Mouse (Mus musculus) heart, embryonic 16.5 days (tissue): ENCODE data around the gene Mei1. TPM values are rescaled to one million over a fixed set of nuclear protein-coding genes. Genes with fewer than 3 reads are reported as not detected.

Experiments used
- ATAC-seq: fragments of 200-750 bp; cut with Nextera tagmentation; replicated peaks from 2 replicates; pipeline ENCODE4 v1.8.0; 2017; ENCODE audit warnings: moderate number of reproducible peaks; ENCODE audit not compliant: insufficient read depth, low FRiP score; ENCODE audit errors: extremely low read depth
- H3K27ac ChIP-seq: fragments of 300-500 bp; sonication (generic); 2 replicates; pipeline ENCODE4 v1.5.1; 2014; ENCODE audit warnings: mild to moderate bottlenecking, low read length, control low read depth, moderate library complexity
- H3K27me3 ChIP-seq: fragments of 300-500 bp; sonication (generic); 2 replicates; pipeline ENCODE4 v1.6.1; 2014; ENCODE audit warnings: low read length, mixed read lengths; ENCODE audit not compliant: control insufficient read depth, insufficient read depth
- H3K36me3 ChIP-seq: fragments of 300-500 bp; sonication (generic); 2 replicates; pipeline ENCODE4 v1.6.1; 2014; ENCODE audit not compliant: control insufficient read depth, insufficient read depth
- H3K4me1 ChIP-seq: fragments of 300-500 bp; sonication (generic); 2 replicates; pipeline ENCODE4 v1.6.1; 2014; ENCODE audit warnings: low read length, mixed read lengths; ENCODE audit not compliant: control insufficient read depth, insufficient read depth
- H3K4me2 ChIP-seq: fragments of 300-500 bp; sonication (generic); 2 replicates; pipeline ENCODE4 v1.6.1; 2014; ENCODE audit warnings: low read depth, mild to moderate bottlenecking, control low read depth, low read length
- H3K4me3 ChIP-seq: fragments of 300-500 bp; sonication (generic); 2 replicates; pipeline ENCODE4 v1.5.1; 2014; ENCODE audit warnings: mild to moderate bottlenecking, control low read depth, low read length
- H3K9ac ChIP-seq: fragments of 300-500 bp; sonication (generic); 2 replicates; pipeline ENCODE4 v1.6.1; 2014; ENCODE audit warnings: low read length, control low read depth
- H3K9me3 ChIP-seq: fragments of 300-500 bp; sonication (generic); replicated peaks from 2 replicates; pipeline ENCODE4 v1.6.1; 2016; ENCODE audit warnings: low read length; ENCODE audit not compliant: control insufficient read depth
- WGBS: fragments of 180-500 bp; shearing (Covaris S2); extraction: QIAGEN DNeasy Blood & Tissue Kit; methylation state at CpG from one replicate; pipeline ENCODE4 v1.1.7; 2014; 5-methylcytosine and 5-hydroxymethylcytosine counted together
- polyA plus RNA-seq: library from polyadenylated mRNA; unstranded; fragments of >200 nt; fragmentation: Nextera tagmentation; extraction: Ambion mirVana; gene quantifications from 2 replicates; pipeline ENCODE4 v1.2.1, GENCODE M21; 2015

Mei1 gene
- polyA plus RNA-seq, 1 experiment from 2014 or later: not detected

DNA sequence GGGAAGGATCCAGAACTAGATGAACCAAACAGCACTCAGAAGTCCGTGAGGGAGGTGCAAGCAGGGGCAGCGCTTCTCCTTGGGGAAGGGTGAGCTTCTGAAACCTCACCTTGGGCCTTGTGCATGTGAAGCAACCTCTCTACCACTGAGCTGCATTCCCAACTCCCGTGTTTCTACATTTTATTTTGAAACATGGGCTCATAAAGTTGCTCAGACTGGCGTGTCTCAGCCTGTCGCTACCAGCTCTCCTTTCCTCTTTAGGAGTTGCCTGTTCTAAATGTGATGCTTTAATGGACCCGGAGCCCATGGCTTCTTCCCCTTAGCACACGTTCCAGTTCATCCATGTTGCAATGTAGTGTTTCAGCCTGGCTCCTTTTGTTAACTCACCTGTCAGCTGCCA, 82.6 kb downstream of the Mei1 start:
- Histone ChIP-seq H3K4me1 (peaks cover 11% of the 10 kb centered on the region), H3K27me3 (no peaks in the 10 kb centered on the region), H3K4me3 (no peak overlapping the region), H3K4me2 (no peak overlapping the region), H3K36me3 (no peaks in the 10 kb centered on the region), H3K9ac (no peak overlapping the region), H3K9me3 (no peaks in the 10 kb centered on the region), H3K27ac (no peak overlapping the region)
- ATAC-seq: no peak
- 82% methylated on average over 7 of the region's 7 CpGs for WGBS

DNA sequence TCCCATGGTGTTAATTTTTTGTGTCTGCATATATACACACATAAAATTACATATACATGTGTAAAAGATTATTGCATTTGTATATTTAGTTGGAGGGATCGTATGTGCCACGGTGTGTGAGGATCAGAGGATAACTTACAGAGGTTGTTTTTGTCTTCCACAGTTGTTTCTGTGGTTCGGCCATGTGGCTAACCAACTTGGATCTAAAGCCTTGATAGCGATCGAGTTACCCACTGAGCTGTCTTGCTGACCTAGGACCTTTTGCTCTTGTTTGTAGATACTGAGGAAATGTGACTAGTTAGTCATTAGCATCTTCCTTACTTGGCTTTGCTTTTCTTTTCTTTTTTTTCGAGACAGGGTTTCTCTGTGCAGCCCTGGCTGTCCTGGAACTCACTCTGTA, 86.5 kb downstream of the Mei1 start:
- H3K27me3 ChIP-seq: no peaks in the 10 kb centered on the region
- H3K27ac ChIP-seq: no peak overlapping the region
- ATAC-seq: no peak
- H3K9me3 ChIP-seq: no peaks in the 10 kb centered on the region
- H3K4me1 ChIP-seq: peaks cover 18% of the 10 kb centered on the region
- H3K9ac ChIP-seq: no peak overlapping the region
- no peaks in the 10 kb centered on the region for H3K36me3 ChIP-seq
- H3K4me2 ChIP-seq: no peak overlapping the region
- 84% methylated on average over 6 of the region's 6 CpGs for WGBS
- H3K4me3 ChIP-seq: no peak overlapping the region

DNA sequence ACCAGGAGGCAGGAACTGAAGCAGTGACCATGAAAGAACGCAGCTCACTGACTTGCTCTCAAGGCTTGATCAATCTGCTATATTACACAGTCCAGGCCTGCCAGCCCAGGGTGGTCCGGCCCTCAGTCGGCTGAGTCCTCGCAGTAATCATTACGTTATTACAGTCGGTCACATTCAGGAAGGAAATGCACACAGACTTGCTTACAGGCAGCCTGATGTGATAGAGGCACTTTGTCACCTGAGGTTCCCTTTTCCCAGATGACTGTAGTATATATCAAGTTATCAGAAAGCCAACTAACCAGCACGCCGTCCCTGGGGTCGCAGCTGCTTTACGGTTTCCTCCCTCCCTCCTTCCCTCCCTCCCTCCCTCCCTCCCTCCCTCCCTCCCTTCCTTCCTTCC, 87.1 kb downstream of the Mei1 start:
- peaks cover 23% of the 10 kb centered on the region for H3K4me1 ChIP-seq
- WGBS: 61% methylated on average over 10 of the region's 10 CpGs
- no peaks in the 10 kb centered on the region for H3K27me3 ChIP-seq
- H3K9me3 ChIP-seq: no peaks in the 10 kb centered on the region
- no peaks in the 10 kb centered on the region for H3K36me3 ChIP-seq
- no peak overlapping the region for H3K27ac ChIP-seq
- ATAC-seq: no peak
- no peak overlapping the region for H3K4me3 ChIP-seq
- no peak overlapping the region for H3K4me2 ChIP-seq
- H3K9ac ChIP-seq: no peak overlapping the region

DNA sequence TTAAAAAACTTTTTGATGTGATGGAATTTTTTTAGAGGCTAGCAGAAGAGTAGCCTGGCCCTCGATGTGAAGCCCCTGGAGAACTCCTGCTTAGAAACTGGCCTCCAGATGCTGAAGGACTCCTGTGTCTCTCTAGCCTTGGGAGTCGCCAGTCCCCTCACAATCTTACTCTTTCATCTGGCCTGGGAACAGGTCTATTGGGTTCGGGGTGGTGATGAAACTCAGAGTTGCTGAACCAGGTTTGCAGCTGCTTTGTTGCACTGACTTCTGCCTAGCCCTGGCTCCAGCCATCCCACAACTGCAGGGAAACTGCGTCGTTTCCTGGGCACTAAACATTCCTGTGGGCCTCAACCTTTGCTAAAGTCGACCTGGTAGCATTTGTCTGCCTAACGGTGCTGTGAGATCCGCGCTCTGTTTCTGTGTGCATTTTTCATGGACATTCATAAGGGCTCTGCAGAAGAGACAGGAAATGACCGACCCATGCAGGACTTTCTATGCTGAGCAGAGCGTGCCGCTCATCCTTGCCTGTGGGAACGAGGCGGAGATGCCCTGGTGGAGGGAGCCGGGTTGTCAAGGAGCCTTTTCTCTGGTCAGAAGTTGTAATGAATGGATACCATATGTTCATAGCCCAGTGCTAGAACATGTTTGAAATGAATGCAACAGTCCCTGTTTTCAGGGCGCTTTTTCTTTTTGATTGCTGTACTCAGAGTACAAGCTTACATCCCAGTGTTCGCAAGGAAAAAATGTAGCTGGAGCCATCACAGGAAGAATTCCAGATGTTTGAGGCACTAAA, 88.6 kb downstream of the Mei1 start:
- no peak overlapping the region for H3K4me3 ChIP-seq
- WGBS: 64% methylated on average over 17 of the region's 17 CpGs
- no peak for ATAC-seq
- no peak overlapping the region for H3K9ac ChIP-seq
- H3K4me2 ChIP-seq: no peak overlapping the region
- peaks cover 23% of the 10 kb centered on the region for H3K4me1 ChIP-seq
- H3K9me3 ChIP-seq: no peaks in the 10 kb centered on the region
- H3K27me3 ChIP-seq: no peaks in the 10 kb centered on the region
- no peak overlapping the region for H3K27ac ChIP-seq
- no peaks in the 10 kb centered on the region for H3K36me3 ChIP-seq

DNA sequence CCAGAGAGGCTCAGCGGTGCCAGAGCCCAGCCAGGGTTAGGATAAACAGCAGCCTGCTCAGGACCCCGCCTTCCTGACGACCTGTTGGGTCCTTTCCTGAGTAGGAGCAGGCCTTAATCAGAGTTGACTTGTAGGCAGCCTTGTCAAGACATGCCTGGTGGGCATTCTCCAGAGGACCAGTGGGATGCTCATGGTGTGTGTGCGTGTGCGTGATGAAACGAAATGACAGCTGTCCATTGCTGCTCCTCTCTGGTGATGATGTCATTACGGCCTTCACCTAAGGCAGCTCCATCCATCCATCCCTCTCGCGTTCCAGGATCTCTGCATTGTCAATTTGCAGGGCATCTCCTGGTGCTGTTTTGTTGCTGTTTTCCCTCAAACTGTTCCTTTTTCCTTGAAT, 89.7 kb downstream of the Mei1 start:
- Histone ChIP-seq H3K4me1 (peaks cover 32% of the 10 kb centered on the region), H3K27ac (no peak overlapping the region)

DNA sequence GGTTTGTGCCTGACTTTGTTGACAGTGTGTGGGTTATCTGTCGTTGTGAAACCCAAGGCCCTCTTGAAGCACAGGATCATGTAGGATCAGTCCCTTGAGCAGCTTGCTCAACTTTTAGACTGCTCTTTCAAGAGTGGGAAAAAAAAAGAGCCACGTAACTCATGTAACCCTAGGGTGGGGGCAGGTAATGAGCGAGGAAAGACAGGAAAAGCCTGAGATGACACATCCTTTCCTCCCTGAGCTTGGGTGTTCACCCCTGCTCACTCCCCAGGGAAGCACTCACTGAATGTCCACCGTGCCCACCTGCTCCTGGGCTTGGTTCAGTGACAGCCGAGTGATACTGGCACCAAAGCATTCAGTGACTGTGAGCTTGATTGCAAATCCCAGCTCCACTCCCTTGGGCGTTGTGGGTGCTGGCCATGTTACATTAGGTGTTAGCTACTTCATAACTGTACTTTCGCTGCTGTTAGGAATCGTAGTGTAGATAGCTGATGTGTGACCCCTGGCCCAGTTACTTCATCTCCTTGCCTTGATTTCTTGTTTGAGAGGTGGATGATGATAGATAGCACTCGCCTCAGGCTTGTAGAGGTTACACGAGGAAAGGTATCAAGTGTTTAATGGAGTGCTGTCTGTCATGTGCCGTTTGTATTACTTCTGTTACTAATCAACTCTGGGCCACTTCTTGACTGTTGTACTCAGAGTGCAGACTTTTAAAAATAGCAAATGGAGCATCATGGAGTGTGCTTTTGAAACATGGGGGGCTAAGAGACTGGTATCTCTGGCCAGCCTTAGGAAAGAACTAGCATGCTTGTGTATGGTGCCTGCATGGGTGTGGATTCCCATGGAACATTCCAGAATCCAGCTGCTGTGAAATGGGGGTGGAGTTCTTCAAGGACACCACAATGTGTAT, 91.2 kb downstream of the Mei1 start:
- H3K9ac ChIP-seq: 0 out of 2 replicates have a peak overlapping the region, but pooled peaks have one; percentile 11
- 44% methylated on average over 11 of the region's 11 CpGs for WGBS

More for the DNA sequence above, 89.7 kb downstream of the Mei1 start:
- Histone ChIP-seq H3K4me3 (no peak overlapping the region), H3K4me2 (no peak overlapping the region), H3K27me3 (no peaks in the 10 kb centered on the region), H3K36me3 (no peaks in the 10 kb centered on the region), H3K9me3 (no peaks in the 10 kb centered on the region), H3K9ac (no peak overlapping the region)
- ATAC-seq: no peak
- WGBS: 84% methylated on average over 9 of the region's 9 CpGs

DNA sequence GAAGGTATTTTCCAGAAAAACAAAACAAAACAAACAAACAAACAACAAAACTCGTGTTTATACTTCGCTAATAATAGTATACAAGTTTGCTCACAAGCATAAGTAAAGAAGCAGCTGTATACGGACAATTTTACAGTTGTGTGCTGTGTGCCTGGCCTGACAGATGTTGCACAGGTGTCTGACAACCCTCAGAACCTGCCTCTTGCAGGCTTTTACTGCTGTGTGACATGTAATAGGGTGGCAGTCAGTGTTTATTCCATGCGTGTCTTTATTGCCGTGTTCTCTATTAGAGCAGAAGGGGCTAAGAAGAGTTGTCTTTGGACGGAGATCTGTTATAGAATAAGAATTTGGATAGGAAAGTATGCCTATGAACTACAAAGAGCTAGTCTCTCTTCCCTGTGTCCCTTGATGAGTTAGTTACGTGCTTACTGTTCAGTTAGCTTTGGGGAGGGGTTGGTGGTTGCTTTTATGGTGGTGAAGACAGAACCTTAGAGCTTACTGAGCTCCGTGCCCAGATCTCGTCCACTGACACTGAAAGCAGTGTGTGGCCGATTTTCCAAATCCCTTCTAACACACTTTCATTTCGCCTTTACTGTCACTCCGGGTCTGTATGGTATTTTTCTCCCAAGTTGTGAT, 92.3 kb downstream of the Mei1 start:
- H3K4me1 ChIP-seq: peaks cover 49% of the 10 kb centered on the region
- peak overlapping the region; percentile 72; the same call in 1 of the 2 replicates for H3K27ac ChIP-seq
- no peaks in the 10 kb centered on the region for H3K27me3 ChIP-seq
- H3K9ac ChIP-seq: no peak overlapping the region
- no peaks in the 10 kb centered on the region for H3K9me3 ChIP-seq
- 87% methylated on average over 12 of the region's 12 CpGs for WGBS
- H3K4me3 ChIP-seq: no peak overlapping the region
- ATAC-seq: no peak
- H3K36me3 ChIP-seq: no peaks in the 10 kb centered on the region
- no peak overlapping the region for H3K4me2 ChIP-seq

More for the DNA sequence above, 91.2 kb downstream of the Mei1 start:
- ATAC-seq: no peak
- Histone ChIP-seq H3K27ac (peak overlapping the region; percentile 72), H3K36me3 (no peaks in the 10 kb centered on the region), H3K27me3 (no peaks in the 10 kb centered on the region), H3K9me3 (no peaks in the 10 kb centered on the region), H3K4me2 (no peak overlapping the region), H3K4me3 (no peak overlapping the region), H3K4me1 (peaks cover 41% of the 10 kb centered on the region)

DNA sequence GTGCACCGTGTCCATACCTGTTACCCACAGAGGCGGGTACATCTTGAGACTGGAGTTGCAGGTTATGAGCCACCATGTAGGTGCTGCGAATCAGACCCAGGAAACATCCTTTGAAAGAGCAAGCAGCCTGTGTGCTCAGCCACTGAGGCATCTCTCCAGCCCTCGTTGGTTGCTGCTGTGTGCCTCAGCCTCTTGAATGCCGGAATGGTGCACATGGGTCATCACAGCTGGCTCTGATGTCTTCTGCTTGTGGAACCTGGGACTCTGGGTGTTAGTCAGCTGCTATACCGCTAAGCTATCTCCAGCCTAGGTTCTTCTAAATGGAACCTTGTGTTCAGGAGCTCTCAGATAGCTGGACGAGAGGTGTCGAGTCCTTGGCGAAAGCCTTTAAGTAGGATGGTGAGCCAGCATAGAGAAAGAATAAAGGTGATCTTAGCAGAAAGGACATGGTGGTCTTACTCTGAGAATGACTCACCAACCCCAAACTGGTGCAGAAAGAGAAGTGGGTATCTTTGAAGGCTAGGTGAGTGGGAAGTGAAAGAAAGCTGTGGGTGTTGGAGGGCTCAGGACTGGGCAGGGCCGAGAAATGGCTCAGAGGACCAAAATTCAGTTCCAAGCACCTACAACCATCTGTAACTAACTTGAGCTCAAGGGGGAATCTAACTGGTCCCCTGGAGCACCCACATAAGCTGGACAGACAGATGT, 93.7 kb downstream of the Mei1 start:
- 77% methylated on average over 10 of the region's 10 CpGs for WGBS
- Histone ChIP-seq H3K4me1 (peaks cover 58% of the 10 kb centered on the region), H3K4me2 (no peak overlapping the region)

More for the DNA sequence above, 93.7 kb downstream of the Mei1 start:
- Histone ChIP-seq H3K36me3 (no peaks in the 10 kb centered on the region), H3K4me3 (no peak overlapping the region), H3K27me3 (no peaks in the 10 kb centered on the region), H3K9me3 (no peaks in the 10 kb centered on the region), H3K27ac (peak overlapping the region; percentile 49), H3K9ac (no peak overlapping the region)
- no peak for ATAC-seq
